Mouse (Mus musculus) adrenal gland (tissue): ENCODE results near the gene Gadd45gip1.

Source experiments
- intact Hi-C: fragments of 180-260 bp; cut with DNase I; formaldehyde crosslinking; loops from one replicate; pipeline ENCODE4 v1.15.1; 2025
- long read RNA-seq, 2 experiments: library from polyadenylated mRNA; unstranded; transcript quantifications; one replicate each; pipeline ENCODE4 v2.0.0; 2020; ENCODE audit warnings: borderline replicate concordance in 1 of 2; ENCODE audit not compliant: insufficient replicate concordance in 1 of 2

Gadd45gip1 gene
- long read RNA-seq, experiment 1, transcript Gadd45gip1-201 (2 exons, 2,494 nt) = major isoform, 106 of 148 reads
- long read RNA-seq, experiment 1, partial matches to known transcripts = 38 of 148 reads
- long read RNA-seq, experiment 1, other reads (novel, unspliced or antisense) = 4 of 148 reads
- long read RNA-seq, experiment 2, transcript Gadd45gip1-201 (2 exons, 2,494 nt) = major isoform, 153 of 164 reads
- long read RNA-seq, experiment 2, partial matches to known transcripts = 0 of 164 reads
- long read RNA-seq, experiment 2, other reads (novel, unspliced or antisense) = 11 of 164 reads

GRCm38 (mm10) chr8:84831490-84831889 is at the start of gene Gadd45gip1:
Gene Gadd45gip1, plus strand, starts transcription at chr8:84831522.
- intact Hi-C loops = no loop called here

- intact Hi-C loops = no loop called here
These were observed 49.4 kb upstream of the Gadd45gip1 start for GRCm38 (mm10) chr8:84781686-84782505.

- intact Hi-C loops = no loop called here
These were observed 48.6 kb upstream of the Gadd45gip1 start for GRCm38 (mm10) chr8:84782680-84783079.

GRCm38 (mm10) chr8:84783198-84783918 is 48.0 kb upstream of the Gadd45gip1 start:
- intact Hi-C loops = no loop called here

GRCm38 (mm10) chr8:84783919-84784581 is 47.3 kb upstream of the Gadd45gip1 start:
- intact Hi-C loops = no loop called here

- intact Hi-C loops = no loop called here
These were observed 46.4 kb upstream of the Gadd45gip1 start for GRCm38 (mm10) chr8:84784681-84785505.

DNA sequence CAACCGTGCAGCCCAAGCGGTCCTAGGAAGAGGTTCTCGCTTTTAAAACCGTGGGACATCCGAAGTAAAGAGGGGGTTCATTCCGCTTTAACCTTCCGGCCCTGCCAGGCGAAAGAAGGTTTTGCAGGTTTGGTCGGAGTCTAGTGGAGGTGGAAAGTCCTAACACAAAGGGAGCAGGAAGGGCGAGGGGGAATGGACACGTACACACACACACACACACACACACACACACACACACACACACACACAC is 45.9 kb upstream of the Gadd45gip1 start:
- intact Hi-C loops = no loop called here

DNA sequence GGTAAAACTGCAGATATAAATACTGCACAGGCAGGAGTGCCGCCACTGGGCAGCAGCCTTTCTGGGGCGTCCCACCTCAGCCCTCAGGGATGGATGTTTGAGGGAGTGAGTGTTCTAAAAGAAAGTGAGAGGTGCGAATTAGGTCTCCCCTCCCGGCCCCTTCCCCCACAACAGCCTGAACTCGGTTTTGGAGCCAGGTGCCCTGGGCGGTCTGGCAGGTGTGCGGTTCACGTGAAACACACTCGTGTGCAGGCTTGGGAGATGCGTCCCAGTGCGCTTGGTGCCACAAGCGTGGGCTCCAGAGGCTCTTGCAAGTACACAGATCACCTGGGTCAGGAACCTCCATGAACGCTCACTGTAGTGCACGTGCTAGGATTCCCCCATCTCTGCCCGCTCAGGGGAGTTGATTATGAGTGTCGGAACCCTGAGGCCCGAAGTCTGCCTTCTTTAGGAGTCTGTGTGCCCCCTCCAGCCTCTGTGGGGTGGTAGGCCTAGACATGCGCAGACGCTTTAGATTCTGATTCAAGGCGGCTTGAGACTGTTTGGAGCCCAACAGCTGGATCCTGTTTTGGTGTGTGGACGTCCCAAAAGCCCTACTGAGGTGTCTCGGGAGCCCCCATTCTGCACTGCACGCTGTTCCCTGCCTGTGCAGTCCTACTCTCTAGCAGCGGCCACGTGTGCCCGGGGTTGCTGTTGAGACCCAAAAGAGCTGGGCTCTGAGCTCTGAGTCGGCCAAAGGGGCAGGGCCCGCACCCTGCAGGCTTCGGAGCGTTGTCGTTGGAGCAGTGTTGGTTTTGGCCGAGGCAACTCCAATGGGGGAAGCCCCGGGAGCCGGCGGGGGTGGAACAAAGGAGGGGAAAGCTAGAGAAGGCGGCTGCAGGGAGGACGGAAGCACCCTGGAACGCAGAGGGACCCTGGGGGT is 45.3 kb upstream of the Gadd45gip1 start:
- intact Hi-C loops = no loop called here

- intact Hi-C loops = no loop called here
These were observed 44.4 kb upstream of the Gadd45gip1 start for GRCm38 (mm10) chr8:84786801-84787467.

DNA sequence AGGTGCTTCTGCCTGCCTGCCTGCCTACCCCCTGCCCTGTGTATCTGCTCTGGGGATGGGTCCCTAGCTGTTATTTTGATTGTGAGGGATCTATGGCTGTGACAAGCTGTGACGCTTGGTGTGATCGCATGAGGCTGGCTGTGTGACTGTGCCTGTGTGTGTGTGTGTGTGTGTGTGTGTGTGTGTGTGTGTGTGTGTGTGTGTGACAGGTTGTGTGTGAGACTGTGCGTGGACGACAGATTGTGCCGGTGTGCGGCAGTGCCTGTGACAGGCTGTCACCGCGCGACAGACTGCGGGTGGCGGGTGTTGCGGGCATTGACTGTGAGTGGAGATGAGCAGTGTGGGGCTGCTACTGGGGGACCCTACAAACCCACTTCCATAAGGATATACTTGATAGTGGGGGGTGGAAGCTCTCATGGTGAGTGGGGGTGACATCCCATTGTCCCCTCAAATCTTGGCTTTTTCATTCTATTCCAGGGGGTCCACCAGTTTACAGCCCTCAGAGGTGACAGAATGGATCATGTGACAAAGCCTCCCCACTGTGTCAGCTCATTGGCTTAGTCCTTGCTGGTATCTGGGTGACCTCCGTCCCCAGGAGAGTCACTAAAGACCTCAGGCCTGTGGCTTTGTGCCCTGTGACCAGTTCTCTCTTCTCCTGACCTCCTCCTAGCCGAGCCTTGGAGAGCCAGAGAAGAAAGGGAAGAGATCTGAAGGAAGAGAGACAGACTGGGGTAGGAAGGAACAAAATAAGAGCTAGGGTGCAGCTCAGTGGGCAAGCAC is 43.6 kb upstream of the Gadd45gip1 start:
- intact Hi-C loops = no loop called here

- intact Hi-C loops = no loop called here
These were observed 42.4 kb upstream of the Gadd45gip1 start for GRCm38 (mm10) chr8:84788896-84789295.

- intact Hi-C loops = no loop called here
These were observed 42.0 kb upstream of the Gadd45gip1 start for GRCm38 (mm10) chr8:84789345-84789744.

DNA sequence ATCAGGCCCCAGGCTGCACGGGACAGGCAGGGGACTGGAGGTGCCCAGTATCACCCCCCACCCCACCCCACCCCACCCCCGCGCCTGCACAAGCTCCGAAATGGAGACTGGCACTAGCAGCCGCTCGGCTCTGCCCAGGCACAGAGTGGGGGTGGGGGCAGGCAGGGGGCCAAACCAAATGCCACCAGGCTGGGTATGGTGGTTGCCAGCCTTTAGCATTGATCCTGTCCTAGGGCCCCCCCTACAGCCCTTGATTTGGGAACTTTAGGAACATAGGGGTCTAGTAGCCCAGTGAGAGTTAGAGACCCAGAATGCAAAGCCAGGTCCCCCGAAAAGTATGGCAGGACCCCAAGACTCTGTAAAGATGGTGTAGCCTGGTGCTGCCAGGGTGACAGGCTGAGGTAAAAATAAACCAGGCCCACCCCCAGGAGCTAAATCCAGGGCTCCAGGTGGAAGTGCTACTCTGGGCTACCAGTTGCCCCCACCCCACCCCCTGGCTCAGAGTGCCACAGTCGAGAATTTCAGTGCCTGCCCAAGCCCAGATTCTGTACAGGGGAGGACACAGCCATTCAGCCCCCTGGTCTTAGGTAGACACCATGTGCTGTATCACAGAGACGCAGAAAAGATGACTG is 41.4 kb upstream of the Gadd45gip1 start:
- intact Hi-C loops = no loop called here

GRCm38 (mm10) chr8:84790537-84790936 is 40.8 kb upstream of the Gadd45gip1 start:
- intact Hi-C loops = no loop called here

- intact Hi-C loops = no loop called here
These were observed 38.8 kb upstream of the Gadd45gip1 start for GRCm38 (mm10) chr8:84792429-84792947.

DNA sequence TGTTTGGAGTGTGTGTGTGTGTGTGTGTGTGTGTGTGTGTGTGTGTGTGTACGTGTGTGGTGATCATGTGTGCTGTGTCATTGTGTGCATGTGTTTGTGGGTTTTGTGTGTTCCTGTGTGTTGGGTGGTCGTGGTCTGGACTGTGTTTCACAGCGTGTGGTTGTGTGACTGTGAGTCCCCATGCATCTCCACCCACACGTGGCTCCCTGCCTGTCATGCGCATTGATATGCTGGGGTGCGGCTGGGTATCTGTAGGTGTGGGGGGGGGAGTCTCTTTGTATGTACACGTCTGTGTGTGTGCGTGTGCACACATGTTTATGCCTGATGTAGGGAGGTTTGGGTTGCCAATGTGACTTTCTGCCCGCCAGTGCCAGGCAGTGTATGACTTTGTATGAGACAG is 38.2 kb upstream of the Gadd45gip1 start:
- intact Hi-C loops = no loop called here

DNA sequence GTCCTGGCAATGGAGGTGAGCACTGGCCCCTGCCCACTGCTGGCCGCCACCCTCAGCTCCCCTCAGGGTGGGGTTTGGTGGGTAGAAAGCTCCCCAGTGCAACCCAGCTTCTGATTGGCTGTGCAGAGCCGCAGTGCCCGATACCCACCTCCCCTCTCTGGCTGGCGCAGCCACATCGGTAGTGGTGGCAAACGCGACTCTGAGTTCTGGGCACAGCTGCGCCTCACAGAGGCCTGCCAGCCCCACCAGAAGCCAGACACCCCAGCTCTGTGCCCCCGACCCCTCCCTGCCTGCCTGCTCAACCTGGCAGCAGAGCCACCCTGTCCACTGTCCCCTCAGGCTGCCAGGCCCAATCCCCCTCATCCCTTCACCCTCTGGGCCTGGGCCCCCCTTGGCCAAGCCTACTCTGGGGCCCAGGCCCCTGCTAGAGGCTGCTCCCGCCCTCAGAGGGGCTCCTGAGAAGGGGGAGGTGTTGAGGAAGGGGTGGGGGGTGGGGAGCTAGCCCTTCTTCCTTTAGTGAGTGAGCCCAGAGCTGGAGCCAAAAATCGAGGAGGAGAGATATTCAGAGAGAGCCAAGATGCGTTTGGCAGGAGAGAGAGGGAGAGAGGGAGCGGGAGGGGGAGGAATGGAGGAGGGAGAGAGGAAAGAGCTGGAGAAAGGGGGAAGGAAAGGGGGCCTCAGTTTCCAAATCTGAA is 37.4 kb upstream of the Gadd45gip1 start:
- intact Hi-C loops = no loop called here
